Mouse (Mus musculus) lung, embryonic 16.5 days (tissue): ENCODE measurements around the gene Pax6. TPM values are rescaled to one million over a fixed set of nuclear protein-coding genes. Genes with fewer than 3 reads are reported as not detected.

Experiments used
- ATAC-seq: fragments of 200-750 bp; cut with Nextera tagmentation; 2 replicates; pipeline ENCODE4 v1.8.0; 2017; ENCODE audit warnings: low read depth, mild to moderate bottlenecking, moderate library complexity
- H3K27ac ChIP-seq: fragments of 300-500 bp; sonication (generic); 2 replicates; pipeline ENCODE4 v1.5.1; 2014; ENCODE audit warnings: mild to moderate bottlenecking, control low read depth, low read length
- H3K27me3 ChIP-seq: fragments of 300-500 bp; sonication (generic); 2 replicates; pipeline ENCODE4 v1.6.1; 2014; ENCODE audit warnings: low read depth, low read length, mixed read lengths; ENCODE audit not compliant: control insufficient read depth, insufficient read depth
- H3K36me3 ChIP-seq: fragments of 300-500 bp; sonication (generic); 2 replicates; pipeline ENCODE4 v1.6.1; 2014; ENCODE audit warnings: low read length; ENCODE audit not compliant: control insufficient read depth, insufficient read depth
- H3K4me1 ChIP-seq: fragments of 300-500 bp; sonication (generic); replicated peaks from 2 replicates; pipeline ENCODE4 v1.6.1; 2014; ENCODE audit warnings: low read length, mixed read lengths; ENCODE audit not compliant: control insufficient read depth, insufficient read depth
- H3K4me2 ChIP-seq: fragments of 300-500 bp; sonication (generic); 2 replicates; pipeline ENCODE4 v1.6.1; 2014; ENCODE audit warnings: low read depth, low read length, control low read depth
- H3K4me3 ChIP-seq: fragments of 300-500 bp; sonication (generic); 2 replicates; pipeline ENCODE4 v1.5.1; 2014; ENCODE audit warnings: mild to moderate bottlenecking, low read length, control low read depth
- H3K9ac ChIP-seq: fragments of 300-500 bp; sonication (generic); 2 replicates; pipeline ENCODE4 v1.6.1; 2014; ENCODE audit warnings: low read length, control low read depth
- H3K9me3 ChIP-seq: fragments of 300-500 bp; sonication (generic); 2 replicates; pipeline ENCODE4 v1.6.1; 2016; ENCODE audit warnings: low read length; ENCODE audit not compliant: control insufficient read depth
- WGBS: fragments of 180-500 bp; shearing (Covaris S2); extraction: QIAGEN DNeasy Blood & Tissue Kit; methylation state at CpG from one replicate; pipeline ENCODE4 v1.1.7; 2014; 5-methylcytosine and 5-hydroxymethylcytosine counted together
- polyA plus RNA-seq: library from polyadenylated mRNA; unstranded; fragments of >200 nt; fragmentation: Nextera tagmentation; extraction: Ambion mirVana; gene quantifications from 2 replicates; pipeline ENCODE4 v1.2.1, GENCODE M21; 2015

Gene Pax6
- polyA plus RNA-seq, 1 experiment from 2014 or later, result not detected

DNA sequence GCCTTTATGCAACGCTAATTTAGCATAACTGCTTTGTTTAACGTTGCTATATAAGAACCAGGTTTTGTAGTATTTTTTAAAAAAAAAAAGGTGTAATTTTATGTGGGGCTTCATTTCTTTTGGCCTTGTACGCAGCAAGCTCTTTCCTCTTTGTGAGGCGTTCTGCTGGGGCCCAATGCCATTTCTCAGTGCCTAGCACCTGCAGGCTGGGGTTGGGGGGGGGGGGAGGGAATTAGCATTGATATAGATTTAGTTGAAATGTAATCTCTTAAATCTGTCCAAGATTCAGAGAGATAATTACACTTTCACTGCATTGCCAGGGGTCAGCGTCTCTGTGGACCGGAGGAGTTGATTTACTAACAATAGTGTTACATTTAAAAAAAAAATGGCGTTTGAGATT is 6.1 kb upstream of the Pax6 start:
- ATAC-seq, result no peak
- Histone ChIP-seq H3K9me3 (no peaks in the 10 kb centered on the region), H3K36me3 (no peaks in the 10 kb centered on the region), H3K27me3 (peaks cover 93% of the 10 kb centered on the region), H3K4me2 (no peak overlapping the region), H3K27ac (no peak overlapping the region), H3K4me1 (0 out of 2 replicates have a peak, but pooled peaks cover 3% of the 10 kb centered on the region), H3K9ac (no peak overlapping the region), H3K4me3 (no peak overlapping the region)
- 2% methylated on average over 7 of the region's 7 CpGs for WGBS

DNA sequence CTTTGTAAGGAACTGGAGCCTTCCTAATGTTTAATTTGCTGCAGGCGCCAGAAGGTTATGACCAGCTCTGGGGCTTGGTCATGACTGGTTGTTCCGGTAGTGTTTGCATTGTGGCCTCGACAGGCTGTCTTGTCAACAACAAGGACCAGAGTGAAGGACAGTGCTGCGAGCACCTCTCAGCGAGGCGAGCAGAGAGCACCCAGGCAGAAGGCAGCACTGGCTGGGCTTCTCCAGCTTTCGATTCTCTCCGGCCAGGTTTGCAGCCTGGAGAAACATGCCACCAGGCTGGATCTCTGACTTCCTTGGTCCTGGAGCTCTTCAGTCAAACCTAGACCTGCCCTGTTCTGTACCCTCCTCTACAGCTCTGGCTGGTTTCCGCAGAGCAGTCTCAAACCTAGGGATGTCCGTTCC is 5.6 kb upstream of the Pax6 start:
- H3K9ac ChIP-seq, result no peak overlapping the region
- 1% methylated on average over 10 of the region's 10 CpGs for WGBS
- H3K4me1 ChIP-seq, result 0 out of 2 replicates have a peak, but pooled peaks cover 3% of the 10 kb centered on the region
- no peak for ATAC-seq
- peaks cover 95% of the 10 kb centered on the region for H3K27me3 ChIP-seq
- no peak overlapping the region for H3K4me2 ChIP-seq
- H3K27ac ChIP-seq, result no peak overlapping the region
- no peak overlapping the region for H3K4me3 ChIP-seq
- H3K9me3 ChIP-seq, result no peaks in the 10 kb centered on the region
- H3K36me3 ChIP-seq, result no peaks in the 10 kb centered on the region

DNA sequence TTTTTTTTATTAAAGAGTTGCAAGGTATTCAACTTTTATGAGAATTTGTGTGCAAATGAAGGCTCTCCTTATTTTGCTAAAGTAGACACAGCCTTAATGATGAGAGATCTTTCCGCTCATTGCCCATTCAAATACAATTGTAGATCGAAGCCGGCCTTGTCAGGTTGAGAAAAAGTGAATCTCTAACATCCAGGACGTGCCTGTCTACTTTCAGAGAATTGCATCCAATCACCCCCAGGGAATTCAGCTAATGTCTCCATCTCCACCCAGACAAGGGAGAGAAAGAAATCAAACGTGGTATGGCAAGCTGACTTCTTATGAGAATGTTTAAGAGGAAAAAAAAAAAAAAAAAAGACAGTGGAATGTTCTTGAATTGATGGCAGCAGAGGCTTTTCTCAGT is 3.7 kb upstream of the Pax6 start:
- H3K36me3 ChIP-seq, result no peaks in the 10 kb centered on the region
- peaks cover 5% of the 10 kb centered on the region for H3K4me1 ChIP-seq
- H3K9ac ChIP-seq, result no peak overlapping the region
- peaks cover 94% of the 10 kb centered on the region for H3K27me3 ChIP-seq
- no peak for ATAC-seq
- no peak overlapping the region for H3K27ac ChIP-seq
- WGBS, result 14% methylated on average over 5 of the region's 5 CpGs
- H3K9me3 ChIP-seq, result no peaks in the 10 kb centered on the region
- no peak overlapping the region for H3K4me2 ChIP-seq
- no peak overlapping the region for H3K4me3 ChIP-seq

DNA sequence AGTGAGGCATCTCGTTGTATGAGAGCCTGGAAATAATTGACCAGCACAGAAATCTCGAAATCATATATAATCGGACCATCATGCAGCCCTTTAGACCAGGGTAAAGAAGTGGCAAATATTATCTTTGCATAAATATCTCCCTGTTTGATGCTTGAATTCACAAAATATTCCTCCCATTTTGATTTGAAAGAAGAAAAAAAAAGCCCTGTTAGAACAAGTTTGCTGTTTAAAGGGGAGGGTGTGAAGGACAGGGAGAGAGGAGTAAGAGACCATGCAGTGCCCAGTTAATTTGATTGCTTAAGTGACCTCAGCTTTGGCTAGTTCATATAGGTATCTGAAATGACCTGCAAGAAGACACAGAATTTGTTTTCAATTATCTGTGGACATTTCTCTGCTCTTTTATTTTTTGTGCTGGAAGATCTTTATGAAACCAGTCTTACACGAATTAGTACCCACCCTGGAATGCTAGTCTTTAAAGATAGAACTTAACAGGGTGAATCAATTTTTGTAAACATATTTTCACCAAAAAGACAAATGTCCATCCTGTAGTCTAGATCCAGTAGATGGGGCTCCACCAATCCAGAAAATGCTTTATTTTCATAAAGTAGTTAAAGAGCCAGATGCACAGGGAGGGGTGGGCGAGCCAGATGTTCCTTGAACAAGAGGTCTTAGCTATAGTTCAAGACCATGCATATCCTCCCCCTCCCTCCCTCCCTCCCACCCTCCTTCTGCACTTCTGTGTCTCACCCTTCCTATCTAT is 3.0 kb upstream of the Pax6 start:
- peaks cover 5% of the 10 kb centered on the region for H3K4me1 ChIP-seq
- 10% methylated on average over 5 of the region's 5 CpGs for WGBS
- ATAC-seq, result no peak
- no peaks in the 10 kb centered on the region for H3K9me3 ChIP-seq
- H3K36me3 ChIP-seq, result no peaks in the 10 kb centered on the region
- H3K9ac ChIP-seq, result no peak overlapping the region
- no peak overlapping the region for H3K4me2 ChIP-seq
- H3K4me3 ChIP-seq, result no peak overlapping the region
- H3K27me3 ChIP-seq, result peaks cover 95% of the 10 kb centered on the region
- no peak overlapping the region for H3K27ac ChIP-seq

DNA sequence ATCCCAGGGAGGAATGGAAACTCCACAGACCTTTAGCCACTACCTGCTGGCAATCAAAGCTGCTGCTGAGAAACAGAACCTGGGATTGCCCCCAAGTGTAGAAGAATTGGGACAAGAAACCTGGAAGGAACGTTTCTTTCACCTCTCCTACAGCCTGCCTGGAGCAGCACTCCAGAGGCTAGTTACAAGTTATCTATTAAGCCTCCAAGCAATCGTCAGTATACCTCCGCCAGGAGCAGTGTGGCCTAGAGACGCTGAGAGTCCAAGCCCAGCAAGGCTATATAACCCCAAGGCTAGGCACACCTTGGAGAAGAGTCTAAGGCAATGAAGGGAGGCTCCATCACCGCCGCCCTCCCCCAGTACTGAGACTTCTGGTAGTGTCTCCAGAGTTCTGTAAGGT is 2.4 kb upstream of the Pax6 start:
- H3K9me3 ChIP-seq, result no peaks in the 10 kb centered on the region
- no peak overlapping the region for H3K4me3 ChIP-seq
- 2% methylated on average over 6 of the region's 6 CpGs for WGBS
- no peak overlapping the region for H3K27ac ChIP-seq
- H3K4me1 ChIP-seq, result peaks cover 5% of the 10 kb centered on the region
- H3K36me3 ChIP-seq, result no peaks in the 10 kb centered on the region
- H3K27me3 ChIP-seq, result peaks cover 97% of the 10 kb centered on the region
- no peak overlapping the region for H3K9ac ChIP-seq
- no peak overlapping the region for H3K4me2 ChIP-seq
- ATAC-seq, result no peak

DNA sequence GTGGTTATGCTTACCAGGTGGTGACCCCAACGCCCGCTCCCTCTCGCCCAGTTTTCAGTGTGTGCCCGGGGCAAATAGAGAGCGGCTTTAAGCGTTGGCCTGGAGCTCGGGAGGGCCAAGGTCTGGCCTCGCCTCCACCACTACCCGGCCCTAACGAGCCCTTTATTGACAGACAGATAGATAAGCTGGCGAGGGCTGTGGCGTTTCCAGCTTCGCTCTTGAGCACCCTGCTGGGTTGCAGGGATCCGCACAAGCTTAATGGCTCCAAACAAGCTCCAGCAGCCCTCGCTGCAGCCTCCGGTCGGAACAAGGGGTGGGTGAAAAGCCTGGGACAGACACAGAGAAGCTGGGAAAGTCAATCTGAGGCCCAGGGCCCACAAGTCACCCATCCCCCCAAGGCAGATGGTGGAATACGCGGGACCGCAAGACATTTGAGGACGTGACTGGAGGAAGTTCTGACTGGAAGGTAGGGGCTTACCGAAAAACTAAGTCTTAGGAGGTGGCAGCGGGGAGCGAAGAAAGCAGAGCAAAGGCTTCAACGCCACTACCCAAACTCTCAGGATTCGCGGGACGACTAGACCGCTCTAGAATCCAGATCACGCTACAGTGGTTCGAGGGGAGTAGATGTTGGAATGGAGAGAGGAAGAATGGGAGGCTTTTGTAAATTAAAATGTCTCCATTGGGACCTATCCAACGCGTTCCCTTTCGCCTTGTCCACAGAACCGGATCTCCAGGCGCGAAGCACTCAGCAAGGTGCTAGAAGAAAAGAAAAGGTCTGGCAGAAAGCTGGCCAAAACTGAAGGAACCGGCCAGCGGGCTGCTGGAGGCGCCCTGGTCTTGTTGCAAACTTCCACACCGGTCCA is 1.7 kb upstream of the Pax6 start:
- no peak overlapping the region for H3K27ac ChIP-seq
- H3K4me2 ChIP-seq, result no peak overlapping the region
- WGBS, result 1% methylated on average over 41 of the region's 41 CpGs
- H3K9me3 ChIP-seq, result no peaks in the 10 kb centered on the region
- no peak overlapping the region for H3K9ac ChIP-seq
- peaks cover 98% of the 10 kb centered on the region for H3K27me3 ChIP-seq
- H3K4me1 ChIP-seq, result peaks cover 5% of the 10 kb centered on the region
- H3K4me3 ChIP-seq, result no peak overlapping the region
- ATAC-seq, result no peak; the same call in 1 of the 2 replicates
- no peaks in the 10 kb centered on the region for H3K36me3 ChIP-seq

DNA sequence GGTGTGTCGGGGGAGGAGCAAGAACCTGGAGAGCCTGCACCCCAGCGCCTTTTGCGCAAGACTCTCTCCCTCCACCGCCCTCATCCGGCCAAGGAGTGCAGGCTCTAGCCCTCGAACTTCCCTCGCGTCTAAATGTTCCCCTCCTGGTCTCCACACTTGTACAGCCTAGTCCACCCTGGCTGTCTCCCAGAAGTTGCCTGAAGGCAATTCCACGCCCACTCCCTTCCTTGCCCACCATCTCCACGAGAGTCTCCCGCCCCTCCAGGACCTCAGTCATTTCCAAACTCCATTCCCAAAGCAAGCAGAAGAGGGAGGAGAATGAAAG is 1.1 kb upstream of the Pax6 start:
- H3K9me3 ChIP-seq, result no peaks in the 10 kb centered on the region
- H3K9ac ChIP-seq, result no peak overlapping the region
- no peak overlapping the region for H3K4me3 ChIP-seq
- under 1% methylated on average over 11 of the region's 11 CpGs for WGBS
- ATAC-seq, result peak; percentile 63; the same call in 1 of the 2 replicates
- no peaks in the 10 kb centered on the region for H3K36me3 ChIP-seq
- peaks cover 5% of the 10 kb centered on the region for H3K4me1 ChIP-seq
- H3K27me3 ChIP-seq, result peaks cover 99% of the 10 kb centered on the region
- H3K4me2 ChIP-seq, result no peak overlapping the region
- no peak overlapping the region for H3K27ac ChIP-seq

DNA sequence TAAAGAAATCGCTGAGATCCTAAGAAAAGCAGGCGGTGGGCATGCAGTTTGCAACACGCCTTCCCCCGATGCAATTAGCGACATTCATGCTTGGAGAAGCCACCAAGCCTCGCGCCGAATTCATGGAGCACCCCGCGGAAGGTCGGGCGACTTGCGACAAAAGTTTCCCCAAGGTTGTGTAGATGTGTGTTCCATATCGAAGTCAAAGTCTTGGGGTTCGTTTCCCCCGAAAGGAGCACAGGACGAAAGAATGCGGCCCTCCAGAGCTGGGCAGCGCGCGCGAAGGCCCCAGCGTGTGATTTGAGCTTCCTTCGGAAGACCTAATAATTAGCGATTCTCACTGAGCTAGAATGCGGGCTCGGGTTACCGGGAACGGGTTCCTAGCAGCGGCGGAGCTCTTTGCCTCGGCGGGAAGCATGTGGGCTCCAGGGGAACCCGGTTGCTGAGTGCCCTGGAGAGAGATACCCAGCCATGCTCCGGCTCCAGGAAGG is 716 bp downstream of the Pax6 start:
- Histone ChIP-seq H3K4me3 (no peak overlapping the region), H3K4me2 (no peak overlapping the region)
- ATAC-seq, result no peak

More for the DNA sequence above, 716 bp downstream of the Pax6 start:
- WGBS, result under 1% methylated on average over 35 of the region's 35 CpGs
- no peaks in the 10 kb centered on the region for H3K36me3 ChIP-seq
- peaks cover 7% of the 10 kb centered on the region for H3K4me1 ChIP-seq
- H3K9ac ChIP-seq, result no peak overlapping the region
- H3K9me3 ChIP-seq, result no peaks in the 10 kb centered on the region
- H3K27me3 ChIP-seq, result peaks cover 99% of the 10 kb centered on the region
- no peak overlapping the region for H3K27ac ChIP-seq
